Mouse (Mus musculus) G1E (cell line): ENCODE measurements around the gene Arx. TPM values are rescaled to one million over a fixed set of nuclear protein-coding genes. Genes with fewer than 3 reads are reported as not detected.
A peak's percentile ranks its signal among the peaks of the same experiment; 100 is the strongest.

Experiments
- ATAC-seq: 2 replicates; pipeline ENCODE4 v1.8.0; 2016; ENCODE audit warnings: mild to moderate bottlenecking; ENCODE audit not compliant: insufficient number of reproducible peaks, poor library complexity, low FRiP score, severe bottlenecking; ENCODE audit errors: extremely low read depth
- DNase-seq: peaks from one replicate; pipeline ENCODE4 v3.0.0; 2012; ENCODE audit warnings: low spot score
- H3K27me3 ChIP-seq: 2 replicates; pipeline ENCODE4 v1.6.1; 2012; ENCODE audit warnings: mild to moderate bottlenecking, low read length, inconsistent platforms; ENCODE audit not compliant: insufficient read depth
- H3K36me3 ChIP-seq: replicated peaks from 2 replicates; pipeline ENCODE3; 2012; ENCODE audit warnings: mild to moderate bottlenecking, inconsistent platforms
- H3K4me1 ChIP-seq: 2 replicates; pipeline ENCODE4 v1.6.1; 2012; ENCODE audit warnings: low read depth, low read length, inconsistent platforms, mixed read lengths; ENCODE audit not compliant: insufficient read depth
- H3K4me3 ChIP-seq: 2 replicates; pipeline ENCODE4 v1.5.1; 2012; ENCODE audit warnings: low read depth, mild to moderate bottlenecking, inconsistent platforms, low read length, moderate library complexity, mixed read lengths
- H3K9me3 ChIP-seq: replicated peaks from 2 replicates; pipeline ENCODE4 v1.6.1; 2012; ENCODE audit warnings: inconsistent platforms
- CTCF ChIP-seq: IDR thresholded peaks from 2 replicates; pipeline ENCODE4 v1.5.1; 2012; ENCODE audit warnings: low read depth, low read length, inconsistent platforms, mixed read lengths
- GATA1 ChIP-seq: IDR thresholded peaks from 2 replicates; pipeline ENCODE4 v1.6.1; 2012; ENCODE audit warnings: borderline replicate concordance, low read length, inconsistent platforms, mixed read lengths
- GATA2 ChIP-seq: IDR thresholded peaks from 2 replicates; pipeline ENCODE4 v1.6.1; 2012; ENCODE audit warnings: low read depth, low read length, inconsistent platforms, borderline replicate concordance
- POLR2AphosphoS5 ChIP-seq: IDR thresholded peaks from 2 replicates; pipeline ENCODE4 v1.6.1; 2012; ENCODE audit warnings: low read depth, low read length, inconsistent platforms; ENCODE audit not compliant: insufficient replicate concordance
- TAL1 ChIP-seq: conservative IDR thresholded peaks from 2 replicates; pipeline ENCODE4 v1.6.1; 2012; ENCODE audit warnings: low read depth, low read length, inconsistent platforms, mixed read lengths
- polyA plus RNA-seq: library from polyadenylated mRNA; stranded (reverse); fragments of >175 nt; gene quantifications from 2 replicates; pipeline ENCODE4 v1.2.3, GENCODE M21; 2012
- total RNA-seq, 2 experiments: library from RNA; stranded (forward) in 1 of 2; stranded (reverse) in 1 of 2; fragments of 200-1000 nt in 1 of 2; fragments of >200 nt in 1 of 2; fragmentation: Nextera tagmentation in 1 of 2; gene quantifications; 2 replicates each; pipeline ENCODE4 v1.2.3; 2014 to 2017

Gene Arx
- total RNA-seq (2014; fragmentation: Nextera tagmentation): not detected in 2 replicates
- 0.11 TPM in 1 of 2 replicates, not detected in the other for total RNA-seq (2017)
- polyA plus RNA-seq: 0.18 and 0.25 TPM in 2 replicates

DNA sequence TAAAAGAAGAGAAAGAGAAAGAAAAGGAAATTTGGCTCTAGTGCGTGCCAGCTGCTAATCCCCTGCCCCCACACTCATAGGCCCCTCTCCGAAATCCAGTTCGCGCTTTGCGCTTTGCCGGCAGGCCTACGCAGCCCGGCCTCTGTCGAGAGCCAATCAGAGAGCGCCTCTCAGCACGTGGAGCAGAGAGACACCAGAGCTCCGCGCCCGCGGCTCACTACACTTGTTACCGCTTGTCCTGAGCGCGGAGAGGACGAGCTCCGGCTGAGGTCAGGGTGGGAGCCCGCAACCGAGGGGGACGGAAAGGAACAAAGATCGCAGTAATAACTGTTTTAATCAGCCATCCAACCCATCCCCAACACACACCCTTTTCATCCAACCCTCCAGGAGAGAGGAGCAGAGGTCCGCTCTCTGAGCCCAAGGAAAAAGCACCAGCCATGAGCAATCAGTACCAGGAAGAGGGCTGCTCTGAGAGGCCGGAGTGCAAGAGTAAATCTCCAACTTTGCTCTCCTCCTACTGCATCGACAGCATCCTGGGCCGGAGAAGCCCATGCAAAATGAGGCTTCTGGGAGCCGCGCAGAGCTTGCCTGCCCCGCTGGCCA, at the start of gene Arx:
Gene Arx (plus strand): TSS at position 155 of the 603 bp plus-strand sequence.
- ATAC-seq (no peak), DNase-seq (no peak)
- peaks cover 41% of the 10 kb centered on the region for H3K4me1 ChIP-seq
- peaks cover 74% of the 10 kb centered on the region for H3K27me3 ChIP-seq
- no peaks in the 10 kb centered on the region for H3K36me3 ChIP-seq
- TF ChIP-seq GATA2 (no peak), POLR2AphosphoS5 (no peak), CTCF (no peak), GATA1 (no peak), TAL1 (no peak)
- H3K9me3 ChIP-seq: no peaks in the 10 kb centered on the region
- H3K4me3 ChIP-seq: peak within 1 kb of the TSS; percentile 30; the same call in 1 of the 2 replicates

DNA sequence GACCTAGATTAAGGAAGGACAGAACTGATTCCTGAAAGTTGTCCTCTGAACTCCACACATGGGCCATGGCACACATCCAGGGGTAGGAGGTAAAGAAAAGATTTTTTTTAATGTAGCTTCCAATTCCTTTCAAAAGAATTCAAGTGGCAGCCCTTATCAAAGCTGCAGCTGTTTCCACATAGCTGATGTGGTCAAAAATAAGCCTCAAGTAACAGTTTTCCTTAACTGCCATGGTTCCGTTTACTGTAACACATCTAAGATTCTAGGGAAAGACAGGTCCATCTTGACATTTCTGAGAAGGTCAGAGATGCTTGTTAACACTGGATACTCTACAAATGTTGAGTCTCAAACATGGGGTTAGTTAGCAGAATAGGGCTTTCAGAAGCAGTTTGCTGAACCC, 34.9 kb upstream of the Arx start:
- TF ChIP-seq CTCF (no peak), POLR2AphosphoS5 (no peak), TAL1 (no peak), GATA2 (no peak), GATA1 (no peak)
- Histone ChIP-seq H3K4me1 (no peaks in the 10 kb centered on the region), H3K9me3 (no peaks in the 10 kb centered on the region), H3K27me3 (peaks cover 2% of the 10 kb centered on the region; the same call in 1 of the 2 replicates), H3K4me3 (no peak overlapping the region), H3K36me3 (no peaks in the 10 kb centered on the region)
- DNase-seq (no peak), ATAC-seq (no peak)

DNA sequence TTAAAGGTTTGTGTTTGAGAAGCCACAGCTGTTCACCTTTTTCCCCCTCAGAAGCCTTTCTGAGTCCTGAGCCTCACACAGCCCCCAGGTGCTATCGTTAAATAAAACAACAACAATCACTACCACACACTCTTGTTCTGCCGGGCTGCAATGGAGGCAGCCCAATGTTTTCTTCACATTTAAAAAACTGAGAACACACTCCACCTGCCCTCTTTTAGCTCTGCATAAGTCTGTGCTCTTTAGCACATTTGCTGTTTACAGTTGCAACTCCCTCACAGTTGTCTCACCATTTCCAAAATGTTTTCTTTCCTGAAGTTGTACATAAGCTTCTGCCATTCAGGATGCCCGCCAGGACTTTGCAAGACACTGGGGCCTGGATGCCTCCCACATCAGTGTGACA, 10.6 kb upstream of the Arx start:
- DNase-seq (no peak), ATAC-seq (no peak)
- TF ChIP-seq GATA2 (no peak), GATA1 (no peak), POLR2AphosphoS5 (no peak)
- H3K9me3 ChIP-seq: no peaks in the 10 kb centered on the region
- H3K27me3 ChIP-seq: peaks cover 10% of the 10 kb centered on the region; the same call in 1 of the 2 replicates
- no peaks in the 10 kb centered on the region for H3K36me3 ChIP-seq
- H3K4me3 ChIP-seq: no peak overlapping the region
- H3K4me1 ChIP-seq: no peaks in the 10 kb centered on the region

DNA sequence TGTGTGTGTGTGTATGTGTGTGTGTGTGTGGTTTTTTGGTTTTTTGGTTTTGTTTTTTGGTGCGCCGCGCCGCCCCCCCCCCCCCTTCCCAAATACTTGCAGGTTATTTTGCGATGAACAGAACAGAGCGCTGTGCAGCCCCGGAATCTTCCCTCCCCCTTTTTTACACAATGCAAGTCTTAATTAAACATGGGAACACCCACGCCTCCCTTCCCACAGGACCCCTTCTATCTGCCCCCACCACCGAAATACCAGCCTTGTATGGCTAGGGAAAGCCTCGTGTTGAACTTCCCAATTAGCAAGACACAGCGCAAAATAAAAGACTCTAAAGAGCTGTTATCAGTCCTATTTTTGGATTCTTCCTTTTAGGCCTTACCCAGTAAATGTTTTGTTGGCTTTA, 6.3 kb upstream of the Arx start:
- no peak overlapping the region for H3K4me3 ChIP-seq
- H3K4me1 ChIP-seq: peaks cover 6% of the 10 kb centered on the region; the same call in 1 of the 2 replicates
- ATAC-seq: no peak
- H3K27me3 ChIP-seq: peaks cover 25% of the 10 kb centered on the region
- H3K9me3 ChIP-seq: no peaks in the 10 kb centered on the region
- H3K36me3 ChIP-seq: no peaks in the 10 kb centered on the region
- DNase-seq: no peak
- TF ChIP-seq POLR2AphosphoS5 (no peak), TAL1 (no peak), GATA2 (no peak), GATA1 (no peak), CTCF (no peak)

DNA sequence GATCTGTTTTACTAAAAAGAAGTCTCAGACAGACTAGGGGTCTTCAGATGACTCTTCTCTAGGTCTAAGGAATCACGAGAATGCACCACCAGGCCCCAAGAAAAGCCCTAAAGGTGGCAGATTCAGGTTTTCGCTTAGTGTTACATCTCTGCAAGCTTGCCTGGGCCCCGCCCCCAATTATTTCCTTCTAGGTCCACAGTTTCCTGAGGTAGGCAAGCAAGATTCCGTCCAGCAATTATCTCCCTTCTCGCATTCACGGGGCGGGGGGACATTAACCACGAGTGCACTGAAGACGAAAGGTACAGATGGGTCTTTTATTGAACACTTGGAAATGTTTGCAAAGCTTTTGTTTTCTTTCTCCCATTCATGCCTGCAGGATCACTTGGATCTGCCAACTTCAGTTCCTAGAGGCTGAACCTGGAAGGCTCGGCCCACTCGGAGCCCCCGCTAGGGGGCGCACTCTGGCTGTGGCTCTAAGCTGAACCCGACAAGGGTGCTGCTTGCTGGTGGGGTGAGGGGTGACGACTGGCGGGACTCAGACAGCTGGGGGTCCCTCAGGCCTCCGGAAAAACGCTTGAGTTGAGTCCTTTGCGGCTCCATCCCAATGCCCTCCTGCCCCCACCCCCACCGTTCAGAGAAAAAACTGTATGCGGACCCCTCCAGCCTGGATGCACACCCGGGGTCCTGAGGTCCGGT, 5.1 kb upstream of the Arx start:
- H3K36me3 ChIP-seq: no peaks in the 10 kb centered on the region
- H3K9me3 ChIP-seq: no peaks in the 10 kb centered on the region
- H3K4me1 ChIP-seq: peaks cover 10% of the 10 kb centered on the region; the same call in 1 of the 2 replicates
- peaks cover 34% of the 10 kb centered on the region for H3K27me3 ChIP-seq
- peak overlapping the region; percentile 44; the same call in 1 of the 2 replicates for H3K4me3 ChIP-seq
- peak; percentile 40 for DNase-seq
- peak; percentile 51 for TF ChIP-seq CTCF
- TF ChIP-seq TAL1: no peak
- TF ChIP-seq GATA1: no peak
- TF ChIP-seq POLR2AphosphoS5: no peak
- ATAC-seq: no peak

DNA sequence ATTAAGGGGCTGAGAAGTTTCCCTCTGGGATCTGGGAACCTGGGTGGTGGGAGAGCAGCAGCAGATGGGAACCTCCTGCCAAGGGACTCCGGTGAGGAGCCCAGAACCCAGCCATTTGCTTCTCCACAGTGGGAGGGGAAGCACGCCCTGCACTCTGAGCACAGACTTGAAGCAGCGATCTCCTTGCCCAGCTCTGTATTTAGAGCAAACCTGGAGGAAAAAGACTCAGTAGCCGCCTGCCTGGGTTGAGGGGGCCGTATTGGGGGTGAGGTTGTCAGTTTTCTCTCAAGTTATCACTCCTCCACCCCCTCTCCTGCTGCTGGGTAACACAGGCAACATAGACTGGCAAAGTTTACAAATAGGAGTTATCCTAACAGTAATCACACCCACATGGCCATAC, 4.5 kb upstream of the Arx start:
- no peak for DNase-seq
- no peaks in the 10 kb centered on the region for H3K36me3 ChIP-seq
- TF ChIP-seq GATA1 (no peak), GATA2 (no peak), CTCF (no peak), POLR2AphosphoS5 (no peak), TAL1 (no peak)
- peaks cover 16% of the 10 kb centered on the region; the same call in 1 of the 2 replicates for H3K4me1 ChIP-seq
- H3K9me3 ChIP-seq: no peaks in the 10 kb centered on the region
- peak overlapping the region; percentile 44; the same call in 1 of the 2 replicates for H3K4me3 ChIP-seq
- ATAC-seq: no peak
- peaks cover 39% of the 10 kb centered on the region for H3K27me3 ChIP-seq
